Mouse (Mus musculus) lung, postnatal 14 days (tissue): Measurements from ENCODE around the gene Sucla2.
"Not testable (repeated sequence)": the region's sequence is repeated elsewhere in the genome, so short reads cannot be mapped to it uniquely, and the experiment has no call there.

Experiments used
- DNase-seq: peaks from one replicate; pipeline ENCODE4 v3.0.0; 2021

The Sucla2 gene

DNA sequence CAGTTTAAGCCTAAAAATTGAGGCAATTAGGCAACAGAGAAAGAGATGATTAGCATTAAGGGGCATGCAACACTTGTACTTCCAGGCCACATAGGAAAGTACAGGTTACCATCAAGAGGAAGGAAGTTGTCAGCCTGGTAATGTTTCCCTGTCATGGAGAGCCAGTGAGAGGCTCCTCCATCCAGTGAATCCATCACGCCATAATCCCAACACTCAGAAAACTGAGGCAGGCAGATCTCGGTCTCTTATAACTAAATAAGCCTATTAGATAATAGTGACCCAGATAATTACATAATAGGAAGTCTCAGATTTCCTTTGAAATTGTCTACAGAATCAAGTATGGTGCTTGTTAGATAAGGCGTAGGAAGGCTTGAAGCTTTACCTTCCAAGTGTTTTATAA, 983 bp upstream of the Sucla2 start:
- DNase-seq = no peak

DNA sequence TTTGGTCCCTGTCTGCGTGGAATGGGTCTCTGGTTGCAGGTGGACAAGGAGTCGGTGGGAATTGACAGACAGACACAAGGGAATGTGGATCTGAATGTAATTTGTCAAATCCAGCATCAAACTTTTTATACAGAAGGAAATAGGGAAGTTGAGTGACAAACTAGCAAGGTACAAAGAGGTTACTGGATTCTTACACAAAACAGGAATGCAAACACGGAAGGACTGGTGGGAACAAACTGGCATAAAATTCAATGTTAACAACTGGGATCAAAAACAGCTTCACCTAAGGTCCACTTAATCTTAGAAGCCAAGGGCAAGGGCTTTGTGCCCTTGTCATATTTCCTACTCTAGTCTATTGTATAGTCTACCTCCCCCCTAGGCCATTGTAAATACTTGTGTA, 3.5 kb downstream of the Sucla2 start:
- DNase-seq = not testable (repeated sequence)

DNA sequence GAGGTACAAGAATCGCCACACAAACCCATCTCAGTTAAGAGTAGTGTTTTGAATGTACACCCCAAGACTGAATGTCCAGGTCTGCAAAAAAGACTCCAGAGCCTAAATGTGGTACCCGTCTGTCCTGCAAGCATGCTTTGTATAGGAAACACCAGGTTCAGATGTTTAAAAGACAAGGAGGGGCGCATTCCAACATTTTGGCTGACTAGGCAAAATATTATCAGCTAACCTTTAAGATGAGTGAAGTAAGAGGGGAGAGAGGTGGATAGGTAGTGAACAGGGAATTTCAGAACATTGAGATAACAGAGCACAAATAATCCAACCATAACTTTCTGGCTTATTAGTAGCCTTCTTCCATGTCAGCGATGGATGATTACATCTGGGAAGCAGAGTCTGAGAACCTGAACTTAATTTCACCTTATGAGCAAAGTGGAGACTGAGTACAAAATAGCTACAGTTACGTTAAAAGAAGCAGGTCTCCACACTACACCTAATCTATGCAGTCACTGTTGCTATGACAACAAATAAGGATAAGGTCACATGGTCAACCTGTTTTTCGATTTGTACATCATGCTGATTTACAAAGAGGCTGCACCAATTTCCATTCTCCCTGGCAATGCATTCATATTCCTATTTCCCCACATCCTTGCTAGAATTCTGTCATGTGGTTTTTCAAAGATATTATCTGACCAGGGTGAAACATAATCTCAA, 8.8 kb downstream of the Sucla2 start:
- no peak for DNase-seq

DNA sequence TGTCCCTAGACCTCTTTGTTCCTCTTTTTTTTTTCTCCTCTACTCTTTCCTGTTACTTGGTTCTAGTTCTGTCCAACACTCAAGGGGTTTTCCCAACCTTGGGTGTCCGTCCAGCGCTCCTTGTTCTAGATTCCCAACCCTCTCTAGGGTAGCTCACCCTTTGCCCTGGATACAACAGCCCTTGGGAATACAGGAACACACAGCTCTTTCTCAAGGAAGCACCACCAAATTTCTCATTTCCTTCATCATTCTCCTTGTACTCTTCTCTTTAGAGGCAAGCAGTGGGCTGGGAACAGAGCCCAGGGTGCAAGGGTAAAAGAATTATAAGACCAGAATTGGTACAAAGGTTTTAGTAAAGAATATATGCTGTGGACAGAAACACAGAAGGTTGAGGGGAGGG, 10.5 kb downstream of the Sucla2 start:
- no peak for DNase-seq

DNA sequence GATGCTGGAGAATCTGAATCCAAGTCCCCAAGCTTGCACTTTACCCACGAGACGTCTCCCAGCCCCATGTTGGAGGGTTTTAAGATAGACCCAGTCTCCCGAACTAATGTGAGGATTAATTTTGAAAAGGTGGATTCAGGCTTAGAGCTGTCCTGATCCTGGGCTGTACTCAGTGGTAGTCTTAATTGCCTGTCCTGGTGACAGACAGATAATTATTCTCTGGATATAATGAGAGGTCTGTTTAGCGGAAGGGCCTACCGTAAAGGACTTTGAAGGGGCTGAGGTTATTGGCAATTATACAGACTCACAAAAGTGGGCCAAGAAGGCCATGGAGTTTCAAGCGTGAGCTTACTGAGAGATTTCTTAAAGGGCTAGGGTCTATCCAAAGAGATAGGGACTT, 18.7 kb downstream of the Sucla2 start:
- no peak for DNase-seq

DNA sequence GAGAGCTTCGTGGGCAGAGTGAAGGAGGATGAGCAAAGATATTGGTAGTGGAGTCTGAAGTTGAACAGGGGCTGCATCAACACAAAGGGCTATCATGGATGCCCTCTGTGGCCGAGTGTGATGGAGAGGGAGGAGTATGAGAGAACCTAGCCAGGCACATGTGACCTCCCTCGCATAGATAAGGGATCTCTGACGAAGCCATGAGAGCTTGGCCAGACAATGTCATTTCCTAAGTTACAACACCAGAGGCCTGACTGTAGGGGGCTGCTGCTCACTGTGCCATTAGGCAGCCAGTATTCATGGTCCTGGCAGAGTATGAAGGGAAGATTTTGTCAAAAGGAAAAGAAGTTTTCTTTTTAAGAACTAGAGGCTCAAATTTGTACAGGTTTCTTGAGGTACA, 21.9 kb downstream of the Sucla2 start:
- DNase-seq = no peak

DNA sequence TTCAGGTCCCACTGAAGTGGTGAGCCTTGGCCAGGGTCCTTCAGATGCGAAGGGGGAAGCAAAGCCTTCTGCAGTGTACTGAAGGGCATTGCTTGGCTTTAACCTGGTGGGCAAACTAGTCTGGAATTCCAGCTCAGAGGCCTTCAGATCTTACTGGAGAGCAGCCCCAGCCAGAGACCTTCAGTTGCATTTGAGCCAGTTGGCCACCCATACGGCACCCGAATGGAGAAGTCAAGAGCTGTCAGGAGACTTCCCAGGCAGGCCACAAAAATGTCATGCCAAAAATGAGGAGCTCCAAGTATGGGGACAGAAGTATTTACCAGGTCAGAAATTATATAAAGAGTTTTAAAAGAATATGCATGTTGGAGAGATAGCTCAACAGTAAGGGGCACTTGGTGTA, 22.9 kb downstream of the Sucla2 start, which contains the start of gene Nudt15:
Gene Nudt15 (minus strand): TSS at position 192 of the 400 bp plus-strand sequence.
- no peak for DNase-seq

DNA sequence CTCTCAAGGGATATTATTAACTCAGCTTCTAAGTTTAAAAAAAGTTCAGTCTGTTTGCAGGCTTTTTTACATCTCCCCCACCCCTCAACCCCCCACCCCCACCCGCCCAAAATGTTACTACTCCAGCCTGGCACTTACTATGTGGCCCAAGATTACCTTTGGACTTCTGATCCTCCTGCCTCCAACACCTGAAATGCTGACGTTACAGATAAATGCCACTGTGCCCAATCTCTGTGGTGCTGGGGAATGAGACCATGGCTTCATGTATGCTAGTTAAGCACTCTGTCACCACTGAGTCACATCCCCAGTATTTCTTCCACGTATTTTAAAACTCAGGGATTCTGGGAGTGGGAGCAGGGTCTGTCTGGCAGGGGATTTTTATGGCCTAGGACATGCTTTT, 25.2 kb downstream of the Sucla2 start:
- DNase-seq = no peak

DNA sequence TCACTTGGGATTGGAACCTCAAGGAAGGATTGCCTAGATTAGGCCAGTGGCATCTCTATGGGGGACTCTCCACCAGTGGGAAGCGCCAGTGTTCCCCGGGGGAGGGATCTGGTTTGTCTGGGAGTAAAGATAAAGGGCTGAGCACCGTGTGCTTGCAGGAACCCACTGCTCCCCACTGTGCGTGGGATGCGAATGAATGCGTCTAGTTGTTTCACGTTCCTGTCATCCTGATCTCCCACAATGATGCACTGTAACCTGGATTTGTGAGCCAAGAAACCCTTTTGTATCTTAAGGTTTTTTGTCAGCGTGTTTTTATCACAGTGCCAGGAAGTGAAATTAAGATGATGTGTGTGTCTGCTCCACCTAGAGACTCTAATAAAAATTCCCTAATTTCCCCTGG, 25.6 kb downstream of the Sucla2 start:
- DNase-seq = no peak

DNA sequence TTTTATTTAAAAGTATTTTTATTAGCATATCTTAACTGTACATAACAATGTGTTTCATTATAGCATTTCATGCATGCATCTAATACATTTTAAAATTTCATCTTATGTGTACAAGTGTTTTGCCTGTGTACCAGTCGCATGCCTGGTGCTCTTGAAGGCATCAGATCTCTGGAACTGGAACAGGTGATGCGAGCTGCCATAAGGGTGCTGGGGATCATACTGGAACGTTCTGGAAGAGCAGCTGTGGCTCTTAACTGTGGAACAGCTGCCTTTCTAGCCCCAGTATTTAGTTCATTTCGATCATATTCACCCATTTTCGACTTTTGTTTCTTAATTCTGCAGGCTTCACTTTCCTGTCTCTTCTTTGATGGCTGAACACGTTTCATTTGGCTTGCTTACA, 26.0 kb downstream of the Sucla2 start:
- DNase-seq = no peak

DNA sequence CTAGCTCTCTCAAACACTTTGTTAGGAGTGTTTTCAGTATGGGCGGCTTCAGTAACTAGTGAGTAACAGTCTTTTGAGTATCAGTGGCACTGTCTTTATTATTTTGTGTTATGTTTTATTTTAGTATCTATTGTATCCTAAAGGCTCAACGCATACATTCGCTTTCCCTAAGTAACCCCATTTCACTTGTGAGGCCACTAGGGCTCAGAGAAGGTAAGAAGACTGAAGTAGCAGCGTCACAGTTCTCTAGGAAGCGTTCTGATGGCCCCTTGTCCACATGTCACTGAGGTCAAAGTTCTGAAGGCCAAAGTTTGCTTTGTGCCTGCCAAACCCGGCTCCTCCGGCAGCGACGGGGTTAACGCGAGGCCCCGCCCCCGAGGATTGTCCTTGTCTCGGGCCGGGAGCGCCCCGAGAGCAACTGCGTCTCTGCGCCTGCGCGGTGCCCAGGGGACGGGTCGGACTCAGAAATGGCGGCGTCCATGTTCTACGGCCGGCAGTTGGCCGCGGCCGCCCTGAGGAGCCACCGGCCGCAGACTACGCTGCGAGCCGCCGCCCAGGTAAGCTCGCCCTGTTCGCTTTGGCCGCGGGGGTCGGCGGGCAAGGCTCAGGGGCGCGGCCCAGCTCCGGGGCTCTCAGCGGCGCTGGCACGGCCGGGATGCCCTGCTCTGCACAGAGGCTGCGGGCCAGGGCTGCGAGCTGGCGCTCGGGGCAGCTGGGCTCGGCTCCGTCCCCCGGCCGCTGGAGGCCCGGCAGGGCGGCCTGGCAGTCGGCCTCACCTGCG, 27.4 kb downstream of the Sucla2 start:
- peak; percentile 97 for DNase-seq

DNA sequence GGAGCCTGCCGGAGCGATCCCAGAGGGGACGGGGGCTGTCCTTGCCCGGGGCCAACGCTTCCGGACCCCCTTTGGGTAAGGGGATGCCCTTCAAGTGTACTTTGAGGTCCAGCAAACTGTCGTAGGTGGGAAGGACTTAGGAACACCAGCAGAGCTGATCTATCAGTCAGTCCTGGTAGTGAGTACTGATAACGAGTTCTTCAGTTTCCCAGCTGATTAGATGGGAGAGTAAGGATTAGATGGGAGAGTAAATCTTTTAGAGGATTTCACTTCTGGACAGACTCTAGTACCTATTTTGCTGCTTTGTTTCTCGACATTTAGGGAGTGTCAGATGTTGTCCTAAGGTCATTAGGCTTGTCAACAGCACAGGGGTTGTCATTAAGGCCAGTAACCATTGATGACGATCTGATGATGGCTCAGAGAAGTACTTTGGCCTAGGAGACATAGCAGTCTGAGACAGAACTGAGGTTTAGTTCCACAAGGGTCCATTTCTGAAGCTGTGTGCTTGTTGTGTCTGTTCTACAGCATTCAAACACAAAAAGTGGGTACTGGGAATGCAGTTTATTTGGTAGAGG, 28.1 kb downstream of the Sucla2 start:
- DNase-seq = no peak

DNA sequence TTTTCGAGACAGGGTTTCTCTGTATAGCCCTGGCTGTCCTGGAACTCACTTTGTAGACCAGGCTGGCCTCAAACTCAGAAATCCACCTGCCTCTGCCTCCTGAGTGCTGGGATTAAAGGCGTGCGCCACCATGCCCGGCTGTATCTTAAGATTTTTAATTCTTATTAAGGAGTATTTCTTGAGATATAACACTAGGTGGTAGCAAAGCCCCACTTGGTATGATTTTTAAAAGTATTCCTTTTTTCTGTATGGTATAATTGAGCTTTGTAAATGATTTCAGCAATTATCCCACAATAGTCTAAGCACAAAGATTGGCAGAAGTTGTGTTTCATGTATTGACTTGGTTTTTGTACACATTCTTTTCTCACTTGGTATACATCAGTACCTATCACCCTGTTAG, 44.7 kb downstream of the Sucla2 start:
- not testable (repeated sequence) for DNase-seq

DNA sequence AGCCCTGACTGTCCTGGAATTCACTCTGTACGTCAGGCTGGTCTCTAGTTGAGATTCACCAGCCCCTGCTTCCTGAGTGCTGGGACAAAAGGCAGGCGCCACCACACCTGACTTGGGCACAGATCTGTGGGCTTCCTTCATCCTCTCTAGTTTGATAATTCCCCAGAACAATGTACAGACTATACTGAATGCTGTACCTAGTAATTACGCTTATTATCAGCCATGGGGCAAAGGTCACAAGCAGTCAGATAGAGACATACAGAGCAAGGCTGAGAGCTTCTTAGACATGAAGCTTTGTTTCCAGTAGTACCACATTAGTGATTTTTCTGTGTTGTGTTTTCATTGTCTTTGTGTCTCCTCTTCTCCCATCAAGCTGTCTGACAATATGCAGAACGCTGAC, 46.0 kb downstream of the Sucla2 start:
- DNase-seq = no peak

DNA sequence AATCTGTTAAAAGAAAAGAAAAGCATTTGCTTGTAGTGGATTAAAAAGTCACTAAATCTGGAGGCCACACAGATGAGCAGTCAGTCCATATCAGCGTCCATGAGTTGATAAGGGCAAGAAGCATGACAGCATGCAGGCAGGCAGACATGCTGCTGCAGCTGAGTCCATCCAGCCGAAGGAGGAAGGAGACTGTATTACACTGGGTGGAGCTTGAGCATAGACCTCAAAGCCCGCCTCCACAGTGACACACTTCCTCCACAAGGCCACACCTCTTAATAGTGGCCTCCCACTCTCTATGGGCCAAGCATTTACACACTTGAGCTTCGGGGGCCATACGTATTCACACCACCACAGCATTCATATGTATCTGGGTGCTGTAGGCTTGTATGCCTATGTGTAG, 48.9 kb downstream of the Sucla2 start:
- DNase-seq = no peak

DNA sequence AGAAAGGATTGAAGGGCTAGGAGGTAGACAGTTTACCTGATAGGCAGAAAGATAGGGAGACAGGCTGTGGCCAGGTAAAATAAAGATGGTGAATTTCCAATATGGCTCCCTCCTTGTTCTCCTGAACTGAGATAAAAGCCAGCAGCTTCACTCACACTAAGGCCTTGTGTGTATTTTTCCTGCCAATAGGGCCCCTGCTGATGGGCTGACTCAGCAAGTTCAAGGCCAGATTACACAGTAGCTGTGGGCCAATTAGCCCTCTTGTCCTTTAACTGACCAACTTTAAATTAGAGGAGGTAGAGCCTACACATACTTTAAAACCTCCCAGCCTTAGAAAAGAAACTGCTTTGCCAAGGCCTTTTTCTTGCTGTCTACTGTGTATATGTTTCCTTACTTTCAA, 51.2 kb downstream of the Sucla2 start:
- DNase-seq = no peak

DNA sequence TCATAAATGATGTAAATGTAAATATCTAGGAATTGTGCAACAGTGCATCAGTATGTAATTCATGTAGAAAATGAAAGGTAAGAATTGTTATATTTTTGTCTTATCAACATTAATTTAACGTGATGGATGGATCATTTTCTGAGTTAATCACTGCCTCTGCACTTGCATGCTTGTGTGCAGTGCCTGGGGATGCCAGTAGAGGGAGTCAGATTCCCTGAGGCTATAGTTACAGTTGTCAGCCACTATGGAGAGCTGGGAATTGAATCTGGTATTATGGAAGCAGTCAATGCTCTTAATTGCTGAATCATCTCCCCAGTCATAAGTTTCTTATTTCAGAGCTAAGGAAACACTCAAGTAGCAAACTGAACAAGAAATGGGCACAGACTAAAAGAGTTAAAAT, 63.0 kb downstream of the Sucla2 start:
- no peak for DNase-seq

DNA sequence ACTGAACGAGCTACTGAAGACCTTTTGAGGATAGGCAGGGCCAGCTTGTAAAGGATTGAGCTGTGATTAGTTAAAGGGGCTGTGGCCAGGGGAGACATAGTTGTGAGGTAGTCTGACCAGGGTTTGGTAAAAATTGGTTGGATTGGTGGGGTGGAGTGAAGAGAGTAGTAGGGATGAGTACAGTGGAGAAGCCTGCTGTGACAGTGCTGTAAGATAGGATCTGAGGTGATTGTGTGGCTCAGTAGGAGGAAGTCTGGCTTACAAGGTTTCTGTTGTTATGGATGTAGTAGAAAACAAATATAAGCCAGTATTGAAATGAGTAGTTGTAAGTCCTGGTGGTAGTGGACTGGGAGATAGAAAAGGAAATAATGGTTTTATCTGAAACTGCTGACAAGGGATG, 67.0 kb downstream of the Sucla2 start:
- DNase-seq = no peak

DNA sequence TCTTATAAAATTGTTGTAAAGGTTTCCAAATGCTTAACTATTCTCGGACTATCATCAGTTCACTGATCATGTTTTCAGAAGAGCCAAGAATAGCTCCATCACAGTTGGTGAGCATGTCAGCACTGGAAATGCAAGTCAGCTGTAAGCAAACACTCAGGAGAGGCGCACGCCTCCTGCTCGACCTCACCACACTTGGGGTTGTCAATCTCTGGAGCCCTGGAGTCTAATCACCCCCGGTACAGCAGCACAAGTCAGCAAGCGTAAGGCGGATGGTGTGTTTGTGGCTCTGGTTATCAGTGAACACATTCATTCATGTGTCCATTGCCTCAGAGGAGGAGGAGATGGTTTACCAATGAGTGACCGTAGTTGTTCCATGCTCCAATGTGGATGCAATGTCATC, 74.6 kb downstream of the Sucla2 start:
- DNase-seq = no peak

DNA sequence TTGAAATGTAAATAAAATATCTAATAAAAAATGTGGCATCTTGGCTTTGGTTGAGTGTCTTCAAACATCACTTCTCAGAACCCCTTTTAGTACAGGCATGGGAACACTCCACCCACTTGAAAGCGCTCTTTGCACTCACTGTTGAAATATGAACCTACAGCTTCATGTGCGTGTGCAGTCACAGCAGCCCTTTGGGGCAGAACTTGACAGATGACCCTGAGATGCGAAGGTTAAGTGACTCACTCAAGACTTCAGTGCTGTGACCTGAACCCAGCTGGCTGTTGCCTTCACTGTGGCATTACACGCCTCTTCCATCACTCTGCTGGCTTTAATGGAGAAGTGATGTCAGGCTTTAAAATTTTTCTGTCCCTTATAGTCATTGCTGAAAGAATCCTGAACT, 82.6 kb downstream of the Sucla2 start:
- peak; percentile 13 for DNase-seq

DNA sequence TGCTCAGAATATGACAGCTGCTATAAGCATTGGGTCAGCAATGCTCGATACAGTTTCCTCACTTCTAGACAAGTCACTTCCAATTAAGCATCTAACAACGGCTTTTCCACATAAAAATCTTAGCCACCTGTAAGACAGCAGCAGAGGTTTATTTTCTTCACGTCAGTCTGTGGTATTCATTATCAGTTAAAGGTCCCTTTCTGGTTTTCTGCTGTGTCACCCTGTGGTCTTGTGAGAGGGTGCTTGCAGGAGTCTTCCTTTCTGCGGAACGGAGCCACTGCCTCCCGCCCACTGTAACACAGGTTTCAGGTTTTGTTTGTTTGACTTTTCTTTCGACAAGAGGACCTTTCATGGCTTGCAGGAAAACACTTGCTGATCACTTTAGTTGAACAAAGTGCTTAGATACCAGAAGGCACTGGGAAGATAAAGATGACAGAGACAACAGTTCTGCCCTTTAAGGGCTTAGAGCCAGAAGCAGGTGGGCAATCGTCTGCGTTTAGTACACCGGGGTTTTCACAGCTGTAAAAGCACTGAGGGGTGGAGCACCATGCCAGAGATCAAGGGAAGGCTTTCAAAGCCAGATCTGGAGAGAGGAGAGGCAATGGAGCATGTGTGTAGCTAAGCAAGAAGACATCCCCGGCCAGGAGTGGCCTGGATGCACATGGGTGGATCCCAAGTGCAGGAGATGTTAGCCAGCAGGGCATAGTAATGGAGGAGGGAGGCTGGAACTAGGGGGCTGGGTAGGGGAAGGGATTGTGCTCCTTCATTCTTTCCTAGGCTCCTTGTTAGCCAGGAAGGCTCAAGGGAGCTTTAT, 83.8 kb downstream of the Sucla2 start:
- DNase-seq = no peak

DNA sequence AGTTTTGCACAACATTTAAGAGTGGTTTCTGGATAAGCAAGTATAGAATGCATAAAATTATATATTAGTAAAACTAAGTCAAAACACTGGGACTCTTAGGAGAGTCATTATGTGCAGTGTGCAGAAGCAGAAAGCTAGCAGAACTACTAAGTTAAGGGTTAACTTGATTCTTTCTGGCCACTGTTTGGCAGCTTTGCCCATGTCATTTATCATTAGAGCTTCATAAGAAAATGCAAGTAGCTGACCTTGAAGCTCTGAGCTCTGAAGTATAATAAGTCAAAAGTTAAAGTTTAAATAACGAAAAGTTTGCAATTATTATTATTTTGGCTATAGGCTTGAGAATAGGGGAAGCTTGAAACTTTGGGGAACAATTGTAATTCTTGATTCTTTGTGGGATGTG, 89.8 kb downstream of the Sucla2 start:
- DNase-seq = not testable (repeated sequence)

DNA sequence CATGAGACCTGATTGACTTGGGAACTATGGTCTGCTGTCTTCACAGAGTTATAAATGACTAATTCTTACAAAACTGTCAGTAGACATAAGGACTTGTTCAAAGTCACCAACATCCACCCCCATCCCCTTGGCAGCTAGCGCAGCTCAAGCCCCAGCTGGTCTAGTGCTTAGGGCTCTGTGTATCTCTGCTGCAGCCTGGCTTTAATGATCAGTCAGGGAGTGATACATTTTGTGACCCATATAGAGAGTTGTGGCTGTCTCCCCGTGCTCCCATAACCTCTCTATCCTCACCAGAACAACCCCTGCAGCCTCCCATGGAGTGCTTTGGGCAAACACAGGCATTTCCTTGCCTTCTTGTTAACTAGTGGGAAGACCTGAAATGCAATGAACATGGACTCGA, 95.8 kb downstream of the Sucla2 start:
- peak; percentile 14 for DNase-seq
